Mouse (Mus musculus): Measurements from ENCODE around the gene 2610042L04Rik.
"Not testable (repeated sequence)": the region's sequence is repeated elsewhere in the genome, so short reads cannot be mapped to it uniquely, and the experiment has no call there.

The 2610042L04Rik gene

GRCm38 (mm10) chr14:4334476-4335080 lies at the start of gene 2610042L04Rik:
Gene 2610042L04Rik, plus strand, starts transcription at chr14:4334763.
- not testable (repeated sequence) for DNase-seq

- DNase-seq = not testable (repeated sequence)
These were observed 17.6 kb upstream of the 2610042L04Rik start, which contains the start of gene Gm3149 for GRCm38 (mm10) chr14:4316983-4317382. Gene Gm3149, plus strand, starts transcription at chr14:4317283.

- not testable (repeated sequence) for DNase-seq
These were observed 943 bp downstream of the 2610042L04Rik start for GRCm38 (mm10) chr14:4335506-4335905.

GRCm38 (mm10) chr14:4368991-4369390 lies 34.4 kb downstream of the 2610042L04Rik start:
- DNase-seq = not testable (repeated sequence)

- DNase-seq = peak in 1 of 2 experiments; percentile 1
These were observed 35.1 kb downstream of the 2610042L04Rik start for GRCm38 (mm10) chr14:4369691-4370090.

- not testable (repeated sequence) for DNase-seq
These were observed 43.3 kb downstream of the 2610042L04Rik start for GRCm38 (mm10) chr14:4377871-4378270.

GRCm38 (mm10) chr14:4385606-4386005 lies 51.0 kb downstream of the 2610042L04Rik start:
- not testable (repeated sequence) for DNase-seq

GRCm38 (mm10) chr14:4392841-4393530 lies 58.4 kb downstream of the 2610042L04Rik start:
- not testable (repeated sequence) for DNase-seq

- not testable (repeated sequence) for DNase-seq
These were observed 62.7 kb downstream of the 2610042L04Rik start, which contains the start of gene Gm3159 for GRCm38 (mm10) chr14:4397226-4397625. Gene Gm3159, plus strand, starts transcription at chr14:4397526.

GRCm38 (mm10) chr14:4398624-4399023 lies 64.1 kb downstream of the 2610042L04Rik start:
- not testable (repeated sequence) for DNase-seq

GRCm38 (mm10) chr14:4400115-4400789 lies 65.7 kb downstream of the 2610042L04Rik start:
- DNase-seq = not testable (repeated sequence)

- not testable (repeated sequence) for DNase-seq
These were observed 66.7 kb downstream of the 2610042L04Rik start for GRCm38 (mm10) chr14:4401245-4401644.

GRCm38 (mm10) chr14:4403840-4404239 lies 69.3 kb downstream of the 2610042L04Rik start:
- not testable (repeated sequence) for DNase-seq

All from cerebellum, postnatal 36 days (tissue).